Mouse (Mus musculus) megakaryocyte, embryonic 14.5 days (primary cell): ENCODE measurements around the gene Pgm1.

Source experiments
- FLI1 ChIP-seq: IDR thresholded peaks from 2 replicates; pipeline ENCODE4 v1.6.1; 2012; ENCODE audit warnings: low read length, inconsistent platforms, mixed read lengths
- GATA1 ChIP-seq: IDR thresholded peaks from 3 replicates; pipeline ENCODE4 v1.6.1; 2012; ENCODE audit warnings: mixed read lengths, low read length, inconsistent platforms, borderline replicate concordance

DNA sequence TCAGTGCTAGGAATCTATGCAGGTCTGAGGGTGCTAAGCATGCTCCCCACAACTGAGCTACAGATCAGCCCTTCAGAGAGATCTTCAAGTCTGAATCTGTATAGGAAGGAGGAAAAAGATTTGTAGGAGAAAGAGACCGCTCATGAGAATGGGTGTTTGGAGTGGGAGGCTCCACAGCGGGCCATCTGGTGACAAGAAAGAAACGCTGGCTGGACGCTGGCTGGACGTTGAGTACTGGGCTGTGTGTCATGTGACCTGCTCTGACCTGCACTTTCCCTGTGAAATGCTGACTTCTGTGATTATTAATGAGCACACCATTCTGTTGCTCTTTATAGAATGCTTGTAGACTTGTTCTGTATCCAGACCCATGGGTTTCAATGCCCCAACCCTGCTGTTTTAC is 40.1 kb downstream of the Pgm1 start:
- no peak for TF ChIP-seq GATA1
- no peak for TF ChIP-seq FLI1
